Mouse (Mus musculus): Measurements from ENCODE around the gene 1110032A03Rik. TPM values are rescaled to one million over a fixed set of nuclear protein-coding genes. Genes with fewer than 3 reads are reported as not detected.

The 1110032A03Rik gene
- polyA plus RNA-seq, 1 experiment, result 13.1 TPM

DNA sequence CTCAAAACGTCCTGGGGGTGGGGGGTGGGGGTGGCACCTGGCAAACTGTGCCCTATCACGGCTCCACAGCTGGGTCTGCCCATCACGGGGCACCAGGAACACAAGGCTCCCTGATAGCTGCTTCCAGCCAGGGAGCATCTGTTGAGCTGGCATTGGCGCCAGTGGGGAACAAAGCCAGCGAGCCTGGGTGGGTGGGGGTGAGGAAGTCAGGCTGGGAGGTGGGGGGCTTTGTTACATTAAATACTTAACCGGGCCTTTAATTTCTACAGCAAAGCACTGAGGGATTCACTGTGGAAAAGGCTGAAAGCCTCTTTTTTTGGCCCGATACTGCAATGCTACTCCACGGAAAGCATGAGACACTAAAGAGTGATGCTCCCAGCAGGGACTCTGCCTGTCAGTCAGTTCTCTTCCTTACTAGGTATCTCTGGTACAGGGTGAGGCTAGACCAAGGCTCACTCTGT, 52.8 kb downstream of the 1110032A03Rik start:
- peaks cover 2% of the 10 kb centered on the region for H3K4me1 ChIP-seq (ENCODE audit: control insufficient read depth, insufficient read depth, low read length)
- no peaks in the 10 kb centered on the region for H3K9me3 ChIP-seq (replicated peaks; ENCODE audit: control insufficient read depth, insufficient read depth, low read length, poor library complexity, severe bottlenecking)
- H3K36me3 ChIP-seq (ENCODE audit: control insufficient read depth, insufficient read depth, low read length, poor library complexity, severe bottlenecking), result no peaks in the 10 kb centered on the region
- TF ChIP-seq POLR2A (IDR thresholded peaks at IDR 0.05; ENCODE audit: insufficient read depth, low read length), result no peak
- TF ChIP-seq CTCF (IDR thresholded peaks at IDR 0.05; ENCODE audit: low read depth, low read length), result no peak
- TF ChIP-seq EP300 (IDR thresholded peaks at IDR 0.05; ENCODE audit: insufficient read depth, low read depth, low read length), result no peak
- no peaks in the 10 kb centered on the region for H3K27me3 ChIP-seq (ENCODE audit: control insufficient read depth, insufficient read depth, low read length, poor library complexity, severe bottlenecking)
- H3K4me3 ChIP-seq (ENCODE audit: low read depth, low read length), result no peak overlapping the region
- H3K9ac ChIP-seq (ENCODE audit: low read depth, poor library complexity, severe bottlenecking), result no peak overlapping the region
- H3K27ac ChIP-seq (ENCODE audit: insufficient read depth, low read length), result no peak overlapping the region

DNA sequence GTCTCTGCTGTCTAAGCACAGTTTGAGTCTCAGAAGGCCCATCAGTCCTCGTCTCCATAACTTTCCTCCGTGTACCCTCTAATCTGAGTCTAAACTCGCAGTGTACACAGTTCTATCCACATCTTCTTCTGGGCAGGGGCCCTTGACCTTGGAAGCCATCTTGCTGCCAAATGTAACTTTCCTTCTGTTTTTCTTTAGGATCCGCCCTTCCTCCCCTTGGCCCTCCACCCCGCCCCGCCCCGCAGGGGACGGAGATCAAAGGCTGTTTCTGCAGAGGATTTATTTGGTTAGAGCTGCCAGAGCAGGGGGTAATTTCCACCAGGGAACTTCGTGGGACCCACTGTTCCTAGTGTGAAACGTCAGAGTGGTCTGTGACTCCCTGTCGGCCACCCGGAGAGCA, 54.3 kb downstream of the 1110032A03Rik start:
- Histone ChIP-seq H3K27ac (ENCODE audit: insufficient read depth, low read length) (no peak overlapping the region), H3K4me1 (ENCODE audit: control insufficient read depth, insufficient read depth, low read length) (peaks cover 2% of the 10 kb centered on the region), H3K27me3 (ENCODE audit: control insufficient read depth, insufficient read depth, low read length, poor library complexity, severe bottlenecking) (no peaks in the 10 kb centered on the region), H3K9ac (ENCODE audit: low read depth, poor library complexity, severe bottlenecking) (no peak overlapping the region), H3K36me3 (ENCODE audit: control insufficient read depth, insufficient read depth, low read length, poor library complexity, severe bottlenecking) (no peaks in the 10 kb centered on the region), H3K9me3 (replicated peaks; ENCODE audit: control insufficient read depth, insufficient read depth, low read length, poor library complexity, severe bottlenecking) (no peaks in the 10 kb centered on the region), H3K4me3 (ENCODE audit: low read depth, low read length) (no peak overlapping the region)
- no peak for TF ChIP-seq POLR2A (IDR thresholded peaks at IDR 0.05; ENCODE audit: insufficient read depth, low read length)
- TF ChIP-seq EP300 (IDR thresholded peaks at IDR 0.05; ENCODE audit: insufficient read depth, low read depth, low read length), result no peak

DNA sequence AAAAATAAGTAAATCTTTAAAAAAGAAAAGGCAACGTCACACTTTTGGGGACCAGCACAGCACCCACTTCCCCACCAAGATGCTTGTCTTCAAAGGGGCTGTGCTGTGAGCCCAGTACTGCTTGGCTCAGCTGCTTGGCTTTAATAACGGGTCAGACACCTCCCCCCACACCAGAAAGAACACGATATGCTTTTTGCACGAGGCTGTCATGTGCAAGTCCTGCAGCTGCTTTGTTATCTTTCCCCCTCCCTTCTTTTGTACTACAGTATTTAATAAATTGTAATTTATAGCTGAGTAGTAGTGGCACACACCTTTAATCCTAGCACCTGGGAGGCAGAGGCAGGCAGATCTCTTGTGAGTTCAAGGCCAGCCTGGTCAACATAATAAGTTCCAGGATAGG, 56.4 kb downstream of the 1110032A03Rik start:
- no peak overlapping the region for H3K27ac ChIP-seq (ENCODE audit: insufficient read depth, low read length)
- H3K36me3 ChIP-seq (ENCODE audit: control insufficient read depth, insufficient read depth, low read length, poor library complexity, severe bottlenecking), result no peaks in the 10 kb centered on the region
- no peak overlapping the region for H3K9ac ChIP-seq (ENCODE audit: low read depth, poor library complexity, severe bottlenecking)
- TF ChIP-seq CTCF (IDR thresholded peaks at IDR 0.05; ENCODE audit: low read depth, low read length) (no peak), POLR2A (IDR thresholded peaks at IDR 0.05; ENCODE audit: insufficient read depth, low read length) (no peak), EP300 (IDR thresholded peaks at IDR 0.05; ENCODE audit: insufficient read depth, low read depth, low read length) (no peak)
- H3K9me3 ChIP-seq (replicated peaks; ENCODE audit: control insufficient read depth, insufficient read depth, low read length, poor library complexity, severe bottlenecking), result no peaks in the 10 kb centered on the region
- peaks cover 2% of the 10 kb centered on the region for H3K4me1 ChIP-seq (ENCODE audit: control insufficient read depth, insufficient read depth, low read length)
- H3K4me3 ChIP-seq (ENCODE audit: low read depth, low read length), result no peak overlapping the region
- no peaks in the 10 kb centered on the region for H3K27me3 ChIP-seq (ENCODE audit: control insufficient read depth, insufficient read depth, low read length, poor library complexity, severe bottlenecking)

DNA sequence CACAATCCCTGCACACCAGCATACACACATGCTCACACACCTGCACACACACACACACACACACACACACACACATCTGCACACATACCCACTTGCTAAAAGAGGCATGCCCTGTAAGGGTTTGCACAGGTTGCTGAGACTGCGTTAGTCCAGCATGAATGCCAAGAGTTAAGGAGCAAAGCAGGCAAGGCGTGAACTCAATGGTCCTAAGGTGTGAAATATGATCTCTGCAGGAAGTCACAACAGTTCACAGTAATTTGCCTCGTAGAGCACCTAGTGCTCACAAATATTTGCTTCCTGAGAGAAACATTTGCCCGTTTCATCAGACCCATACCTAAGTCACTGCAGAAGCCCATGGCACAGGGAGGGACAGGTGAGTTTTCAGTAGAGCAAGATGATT, 61.1 kb downstream of the 1110032A03Rik start:
- Histone ChIP-seq H3K4me3 (ENCODE audit: low read depth, low read length) (no peak overlapping the region), H3K9me3 (replicated peaks; ENCODE audit: control insufficient read depth, insufficient read depth, low read length, poor library complexity, severe bottlenecking) (no peaks in the 10 kb centered on the region), H3K4me1 (ENCODE audit: control insufficient read depth, insufficient read depth, low read length) (no peaks in the 10 kb centered on the region), H3K27me3 (ENCODE audit: control insufficient read depth, insufficient read depth, low read length, poor library complexity, severe bottlenecking) (no peaks in the 10 kb centered on the region), H3K9ac (ENCODE audit: low read depth, poor library complexity, severe bottlenecking) (no peak overlapping the region), H3K27ac (ENCODE audit: insufficient read depth, low read length) (no peak overlapping the region), H3K36me3 (ENCODE audit: control insufficient read depth, insufficient read depth, low read length, poor library complexity, severe bottlenecking) (no peaks in the 10 kb centered on the region)
- TF ChIP-seq EP300 (IDR thresholded peaks at IDR 0.05; ENCODE audit: insufficient read depth, low read depth, low read length), result no peak
- TF ChIP-seq CTCF (IDR thresholded peaks at IDR 0.05; ENCODE audit: low read depth, low read length), result no peak
- no peak for TF ChIP-seq POLR2A (IDR thresholded peaks at IDR 0.05; ENCODE audit: insufficient read depth, low read length)

Other genes starting within 250 kb of the 1110032A03Rik start
- gene Pts, start 246.8 kb downstream of the 1110032A03Rik start, polyA plus RNA-seq (2011; ENCODE audit: insufficient read depth, insufficient read length, low read depth, missing spikeins), result 34.3 and 34.4 TPM in 2 replicates
- gene Il18, start 220.7 kb downstream of the 1110032A03Rik start, polyA plus RNA-seq (2011; ENCODE audit: insufficient read depth, insufficient read length, low read depth, missing spikeins), result 1.2 and 2.1 TPM in 2 replicates
- not detected in 2 replicates for gene Bco2, start 220.3 kb downstream of the 1110032A03Rik start, polyA plus RNA-seq (2011; ENCODE audit: insufficient read depth, insufficient read length, low read depth, missing spikeins)
- gene Tex12, start 214.2 kb downstream of the 1110032A03Rik start, polyA plus RNA-seq (2011; ENCODE audit: insufficient read depth, insufficient read length, low read depth, missing spikeins), result not detected in 2 replicates
- gene Sdhd, start 171.7 kb downstream of the 1110032A03Rik start, polyA plus RNA-seq (2011; ENCODE audit: insufficient read depth, insufficient read length, low read depth, missing spikeins), result 145 and 156 TPM in 2 replicates
- gene Timm8b, start 171.6 kb downstream of the 1110032A03Rik start, polyA plus RNA-seq (2011; ENCODE audit: insufficient read depth, insufficient read length, low read depth, missing spikeins), result 119 and 145 TPM in 2 replicates
- gene Pih1d2, start 158.2 kb downstream of the 1110032A03Rik start, polyA plus RNA-seq (2011; ENCODE audit: insufficient read depth, insufficient read length, low read depth, missing spikeins), result 5.6 and 7.3 TPM in 2 replicates
- 40.4 and 46.9 TPM in 2 replicates for gene Nkapd1, start 158.1 kb downstream of the 1110032A03Rik start, polyA plus RNA-seq (2011; ENCODE audit: insufficient read depth, insufficient read length, low read depth, missing spikeins)
- 68.3 and 68.4 TPM in 2 replicates for gene Dlat, start 115.7 kb downstream of the 1110032A03Rik start, polyA plus RNA-seq (2011; ENCODE audit: insufficient read depth, insufficient read length, low read depth, missing spikeins)
- 10.1 and 11.1 TPM in 2 replicates for gene Dixdc1, start 36.0 kb downstream of the 1110032A03Rik start, polyA plus RNA-seq (2011; ENCODE audit: insufficient read depth, insufficient read length, low read depth, missing spikeins)
- gene 2310030G06Rik, start 29.0 kb downstream of the 1110032A03Rik start, polyA plus RNA-seq (2011; ENCODE audit: insufficient read depth, insufficient read length, low read depth, missing spikeins), result 23.7 and 31.2 TPM in 2 replicates
- 125 and 126 TPM in 2 replicates for gene Cryab, start 24.2 kb downstream of the 1110032A03Rik start, polyA plus RNA-seq (2011; ENCODE audit: insufficient read depth, insufficient read length, low read depth, missing spikeins)
- gene Hspb2, start 23.2 kb downstream of the 1110032A03Rik start, polyA plus RNA-seq (2011; ENCODE audit: insufficient read depth, insufficient read length, low read depth, missing spikeins), result 22.3 and 22.7 TPM in 2 replicates
- gene Fdxacb1, start 7.3 kb downstream of the 1110032A03Rik start, polyA plus RNA-seq (2011; ENCODE audit: insufficient read depth, insufficient read length, low read depth, missing spikeins), result 8.5 and 9.0 TPM in 2 replicates
- 23.5 and 30.3 TPM in 2 replicates for gene Alg9, start 501 bp downstream of the 1110032A03Rik start, polyA plus RNA-seq (2011; ENCODE audit: insufficient read depth, insufficient read length, low read depth, missing spikeins)
- 56.4 and 61.9 TPM in 2 replicates for gene Ppp2r1b, start 69.8 kb upstream of the 1110032A03Rik start, polyA plus RNA-seq (2011; ENCODE audit: insufficient read depth, insufficient read length, low read depth, missing spikeins)
- gene Sik2, start 233.6 kb upstream of the 1110032A03Rik start, polyA plus RNA-seq (2011; ENCODE audit: insufficient read depth, insufficient read length, low read depth, missing spikeins), result 13.5 and 14.9 TPM in 2 replicates